Mouse (Mus musculus) G1E (cell line): ENCODE measurements around the gene Hoxd10. TPM values are rescaled to one million over a fixed set of nuclear protein-coding genes. Genes with fewer than 3 reads are reported as not detected.

Experiments
- ATAC-seq: 2 replicates; pipeline ENCODE4 v1.8.0; 2016; ENCODE audit warnings: mild to moderate bottlenecking; ENCODE audit not compliant: insufficient number of reproducible peaks, poor library complexity, low FRiP score, severe bottlenecking; ENCODE audit errors: extremely low read depth
- DNase-seq: peaks from one replicate; pipeline ENCODE4 v3.0.0; 2012; ENCODE audit warnings: low spot score
- H3K27me3 ChIP-seq: 2 replicates; pipeline ENCODE4 v1.6.1; 2012; ENCODE audit warnings: mild to moderate bottlenecking, low read length, inconsistent platforms; ENCODE audit not compliant: insufficient read depth
- H3K36me3 ChIP-seq: replicated peaks from 2 replicates; pipeline ENCODE3; 2012; ENCODE audit warnings: mild to moderate bottlenecking, inconsistent platforms
- H3K4me1 ChIP-seq: 2 replicates; pipeline ENCODE4 v1.6.1; 2012; ENCODE audit warnings: low read depth, low read length, inconsistent platforms, mixed read lengths; ENCODE audit not compliant: insufficient read depth
- H3K4me3 ChIP-seq: 2 replicates; pipeline ENCODE4 v1.5.1; 2012; ENCODE audit warnings: low read depth, mild to moderate bottlenecking, inconsistent platforms, low read length, moderate library complexity, mixed read lengths
- H3K9me3 ChIP-seq: replicated peaks from 2 replicates; pipeline ENCODE4 v1.6.1; 2012; ENCODE audit warnings: inconsistent platforms
- CTCF ChIP-seq: IDR thresholded peaks from 2 replicates; pipeline ENCODE4 v1.5.1; 2012; ENCODE audit warnings: low read depth, low read length, inconsistent platforms, mixed read lengths
- GATA1 ChIP-seq: IDR thresholded peaks from 2 replicates; pipeline ENCODE4 v1.6.1; 2012; ENCODE audit warnings: borderline replicate concordance, low read length, inconsistent platforms, mixed read lengths
- GATA2 ChIP-seq: IDR thresholded peaks from 2 replicates; pipeline ENCODE4 v1.6.1; 2012; ENCODE audit warnings: low read depth, low read length, inconsistent platforms, borderline replicate concordance
- POLR2AphosphoS5 ChIP-seq: IDR thresholded peaks from 2 replicates; pipeline ENCODE4 v1.6.1; 2012; ENCODE audit warnings: low read depth, low read length, inconsistent platforms; ENCODE audit not compliant: insufficient replicate concordance
- TAL1 ChIP-seq: conservative IDR thresholded peaks from 2 replicates; pipeline ENCODE4 v1.6.1; 2012; ENCODE audit warnings: low read depth, low read length, inconsistent platforms, mixed read lengths
- polyA plus RNA-seq: library from polyadenylated mRNA; stranded (reverse); fragments of >175 nt; gene quantifications from 2 replicates; pipeline ENCODE4 v1.2.3, GENCODE M21; 2012
- total RNA-seq, 2 experiments: library from RNA; stranded (forward) in 1 of 2; stranded (reverse) in 1 of 2; fragments of 200-1000 nt in 1 of 2; fragments of >200 nt in 1 of 2; fragmentation: Nextera tagmentation in 1 of 2; gene quantifications; 2 replicates each; pipeline ENCODE4 v1.2.3; 2014 to 2017

Gene Hoxd10
- total and polyA plus RNA-seq, 3 experiments: 0.22 TPM; not detected in 2

DNA sequence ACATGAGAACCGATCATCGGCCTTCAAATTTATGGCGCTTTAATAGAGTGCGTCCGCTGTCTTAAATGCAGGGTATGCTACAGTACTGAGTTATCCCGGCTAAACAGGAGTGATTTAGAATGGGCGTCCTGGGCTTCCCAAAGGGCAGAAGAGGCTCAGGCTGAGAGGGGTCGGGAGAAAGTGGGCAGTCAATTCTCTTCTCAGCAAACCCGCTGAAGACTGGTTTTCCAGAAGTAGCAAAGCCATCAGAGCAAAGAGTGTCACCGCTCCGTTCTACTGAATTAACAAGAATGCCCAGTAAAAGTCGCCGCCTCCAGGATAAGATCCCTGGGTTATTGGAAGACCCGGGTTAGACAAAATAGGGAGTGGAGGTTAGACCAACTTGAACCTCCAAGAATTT, 48.1 kb downstream of the Hoxd10 start:
- Histone ChIP-seq H3K36me3 (no peaks in the 10 kb centered on the region), H3K9me3 (no peaks in the 10 kb centered on the region), H3K4me3 (no peak overlapping the region), H3K4me1 (peaks cover 2% of the 10 kb centered on the region; the same call in 1 of the 2 replicates), H3K27me3 (peaks cover 70% of the 10 kb centered on the region)
- DNase-seq (no peak), ATAC-seq (no peak)
- no peak for TF ChIP-seq GATA1
- no peak for TF ChIP-seq TAL1
- TF ChIP-seq CTCF: no peak
- no peak for TF ChIP-seq POLR2AphosphoS5
- TF ChIP-seq GATA2: no peak

DNA sequence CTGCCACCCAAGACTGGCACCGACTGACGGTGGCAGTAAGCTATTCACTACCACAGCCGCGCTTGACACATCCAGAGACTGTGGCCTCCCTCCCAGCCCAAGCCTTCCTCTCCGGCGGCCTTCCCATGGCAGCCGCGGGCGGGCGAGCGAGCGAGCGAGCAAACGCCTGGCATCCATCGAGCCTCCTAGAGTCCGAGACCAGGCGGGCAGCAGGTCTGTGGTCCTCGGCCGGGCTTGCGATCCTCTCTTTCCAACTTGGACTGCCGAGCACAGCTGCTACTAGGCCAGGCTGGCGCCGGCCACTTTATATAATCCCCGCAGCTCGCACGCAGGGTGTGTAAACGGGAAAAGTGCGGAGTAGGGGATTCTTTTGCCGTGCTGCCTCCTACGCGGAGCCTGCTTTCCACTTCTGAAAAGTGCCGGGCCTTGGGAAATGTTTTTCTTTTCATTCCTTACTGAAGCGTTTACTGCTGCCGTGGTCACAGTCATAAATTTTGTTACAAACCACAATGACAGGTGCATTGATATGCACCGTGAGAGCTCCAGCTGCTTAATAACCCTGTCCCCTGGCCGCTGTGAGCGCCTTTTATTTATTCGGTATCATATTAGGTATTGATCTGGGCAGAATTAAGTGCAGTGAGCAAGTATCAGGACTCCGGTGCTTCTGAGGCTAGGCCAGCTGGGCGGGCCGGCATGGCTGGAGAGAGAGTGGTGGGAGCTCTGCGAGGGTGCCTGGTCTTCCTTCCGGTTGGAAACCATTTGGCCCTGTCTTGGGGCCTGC, 48.8 kb downstream of the Hoxd10 start:
- ATAC-seq (no peak), DNase-seq (no peak)
- TF ChIP-seq TAL1: no peak
- TF ChIP-seq POLR2AphosphoS5: no peak
- TF ChIP-seq CTCF: no peak
- TF ChIP-seq GATA1: no peak
- no peak for TF ChIP-seq GATA2
- Histone ChIP-seq H3K4me1 (peaks cover 2% of the 10 kb centered on the region; the same call in 1 of the 2 replicates), H3K4me3 (no peak overlapping the region), H3K27me3 (peaks cover 66% of the 10 kb centered on the region), H3K36me3 (no peaks in the 10 kb centered on the region), H3K9me3 (no peaks in the 10 kb centered on the region)

DNA sequence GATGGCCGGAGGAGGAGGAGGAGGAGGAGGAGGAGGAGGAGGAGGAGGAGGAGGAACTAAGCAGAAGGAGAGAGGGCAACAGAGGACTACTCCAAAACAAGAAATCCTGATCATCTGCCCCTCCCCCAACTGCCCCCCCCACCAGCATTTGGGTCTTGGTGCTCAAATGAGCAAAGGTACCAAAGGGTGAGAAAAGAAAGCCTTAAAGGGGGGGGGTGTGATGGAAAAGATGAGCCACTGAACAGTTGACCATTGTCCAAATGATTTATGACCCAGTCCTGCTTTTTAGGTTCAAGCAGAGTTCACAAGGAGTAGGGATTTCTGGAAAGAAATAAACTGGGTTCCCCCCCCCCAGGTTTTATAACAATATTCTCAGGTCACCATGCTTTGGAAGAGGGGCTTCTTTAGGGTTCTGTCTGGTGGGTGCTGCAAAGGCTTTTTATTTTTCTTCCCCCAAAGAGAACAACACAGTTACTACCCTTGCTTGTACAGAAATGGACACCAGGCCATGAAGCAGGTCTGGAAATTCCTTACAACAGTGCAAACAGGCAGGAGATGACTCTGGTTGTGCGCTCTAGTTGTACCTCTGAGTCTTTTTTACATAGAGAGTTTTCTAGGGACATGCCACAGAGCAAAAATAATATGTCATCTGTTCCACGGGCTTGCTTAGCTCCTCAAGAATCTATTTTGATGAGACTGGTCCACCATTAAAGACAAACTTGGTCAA, 49.7 kb downstream of the Hoxd10 start:
- ATAC-seq: no peak
- H3K9me3 ChIP-seq: peaks cover 3% of the 10 kb centered on the region; the same call in 1 of the 2 replicates
- H3K27me3 ChIP-seq: peaks cover 66% of the 10 kb centered on the region
- no peak for TF ChIP-seq CTCF
- TF ChIP-seq TAL1: no peak
- TF ChIP-seq GATA1: no peak
- TF ChIP-seq POLR2AphosphoS5: no peak
- DNase-seq: no peak
- peaks cover 2% of the 10 kb centered on the region; the same call in 1 of the 2 replicates for H3K4me1 ChIP-seq
- no peaks in the 10 kb centered on the region for H3K36me3 ChIP-seq
- no peak overlapping the region for H3K4me3 ChIP-seq

DNA sequence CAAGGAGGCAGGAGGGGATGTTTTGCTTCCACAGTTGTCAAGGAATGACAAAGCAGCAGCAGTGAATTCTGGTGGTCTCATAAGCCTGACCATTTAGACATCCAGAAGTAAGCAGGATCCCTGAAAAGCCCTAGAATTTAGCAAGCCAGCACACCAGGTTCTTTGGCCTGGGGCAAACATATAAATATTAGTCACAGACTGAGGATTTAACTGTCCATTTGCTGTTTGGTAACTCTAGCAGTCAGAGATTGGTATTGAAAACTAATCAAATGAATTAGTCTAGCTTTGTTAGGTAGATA, 50.2 kb downstream of the Hoxd10 start:
- ATAC-seq: no peak
- peaks cover 8% of the 10 kb centered on the region; the same call in 1 of the 2 replicates for H3K9me3 ChIP-seq

More for the DNA sequence above, 50.2 kb downstream of the Hoxd10 start:
- Histone ChIP-seq H3K27me3 (peaks cover 66% of the 10 kb centered on the region), H3K36me3 (no peaks in the 10 kb centered on the region), H3K4me1 (0 out of 2 replicates have a peak, but pooled peaks cover 2% of the 10 kb centered on the region), H3K4me3 (no peak overlapping the region)
- no peak for DNase-seq
- no peak for TF ChIP-seq CTCF
- TF ChIP-seq GATA1: no peak
- no peak for TF ChIP-seq TAL1

Other genes with a start within 250 kb of the Hoxd10 start
- 49.3 and 96.8 TPM in 2 replicates for gene Lnpk, start 112.5 kb upstream of the Hoxd10 start, total RNA-seq (2014; fragmentation: Nextera tagmentation)
- gene Lnpk, start 112.5 kb upstream of the Hoxd10 start, total RNA-seq (2017): 44.5 and 49.1 TPM in 2 replicates
- 8.5 and 15.2 TPM in 2 replicates for gene Lnpk, start 112.5 kb upstream of the Hoxd10 start, polyA plus RNA-seq
- gene Evx2, start 32.4 kb upstream of the Hoxd10 start, total RNA-seq (2014; fragmentation: Nextera tagmentation): not detected in 2 replicates
- gene Evx2, start 32.4 kb upstream of the Hoxd10 start, total RNA-seq (2017): 0.05 TPM in 1 of 2 replicates, not detected in the other
- not detected in 2 replicates for gene Evx2, start 32.4 kb upstream of the Hoxd10 start, polyA plus RNA-seq
- gene Hoxd13, start 23.6 kb upstream of the Hoxd10 start, total RNA-seq (2014; fragmentation: Nextera tagmentation): not detected in 2 replicates
- 0.05 and 0.17 TPM in 2 replicates for gene Hoxd13, start 23.6 kb upstream of the Hoxd10 start, total RNA-seq (2017)
- gene Hoxd13, start 23.6 kb upstream of the Hoxd10 start, polyA plus RNA-seq: not detected in 2 replicates
- not detected in 2 replicates for gene Hoxd12, start 16.9 kb upstream of the Hoxd10 start, total RNA-seq (2014; fragmentation: Nextera tagmentation)
- not detected in 2 replicates for gene Hoxd12, start 16.9 kb upstream of the Hoxd10 start, total RNA-seq (2017)
- not detected in 2 replicates for gene Hoxd12, start 16.9 kb upstream of the Hoxd10 start, polyA plus RNA-seq
- gene Hoxd11, start 12.4 kb upstream of the Hoxd10 start, total RNA-seq (2014; fragmentation: Nextera tagmentation): not detected in 2 replicates
- 0.05 and 0.06 TPM in 2 replicates for gene Hoxd11, start 12.4 kb upstream of the Hoxd10 start, total RNA-seq (2017)
- not detected in 2 replicates for gene Hoxd11, start 12.4 kb upstream of the Hoxd10 start, polyA plus RNA-seq
- not detected in 2 replicates for gene Hoxd9, start 5.8 kb downstream of the Hoxd10 start, total RNA-seq (2014; fragmentation: Nextera tagmentation)
- gene Hoxd9, start 5.8 kb downstream of the Hoxd10 start, total RNA-seq (2017): not detected in 2 replicates
- gene Hoxd9, start 5.8 kb downstream of the Hoxd10 start, polyA plus RNA-seq: not detected in 2 replicates
- not detected in 2 replicates for gene Hoxd8, start 12.7 kb downstream of the Hoxd10 start, total RNA-seq (2014; fragmentation: Nextera tagmentation)
- gene Hoxd8, start 12.7 kb downstream of the Hoxd10 start, total RNA-seq (2017): not detected in 2 replicates
- not detected in 2 replicates for gene Hoxd8, start 12.7 kb downstream of the Hoxd10 start, polyA plus RNA-seq
- gene Hoxd3, start 20.0 kb downstream of the Hoxd10 start, total RNA-seq (2014; fragmentation: Nextera tagmentation): 0.29 and 0.75 TPM in 2 replicates
- 0.22 TPM in 1 of 2 replicates, not detected in the other for gene Hoxd3, start 20.0 kb downstream of the Hoxd10 start, total RNA-seq (2017)
- 0.17 TPM in 1 of 2 replicates, not detected in the other for gene Hoxd3, start 20.0 kb downstream of the Hoxd10 start, polyA plus RNA-seq
- gene Hoxd4, start 20.0 kb downstream of the Hoxd10 start, total RNA-seq (2014; fragmentation: Nextera tagmentation): 4.7 and 8.7 TPM in 2 replicates
- gene Hoxd4, start 20.0 kb downstream of the Hoxd10 start, total RNA-seq (2017): 2.6 and 4.4 TPM in 2 replicates
- 10.8 and 14.3 TPM in 2 replicates for gene Hoxd4, start 20.0 kb downstream of the Hoxd10 start, polyA plus RNA-seq
- gene Gm28230, start 34.8 kb downstream of the Hoxd10 start, total RNA-seq (2014; fragmentation: Nextera tagmentation): 1.2 TPM in 1 of 2 replicates, not detected in the other
- gene Gm28230, start 34.8 kb downstream of the Hoxd10 start, total RNA-seq (2017): 0.23 and 0.33 TPM in 2 replicates
- gene Gm28230, start 34.8 kb downstream of the Hoxd10 start, polyA plus RNA-seq: 0.52 and 0.55 TPM in 2 replicates
- gene Hoxd1, start 71.1 kb downstream of the Hoxd10 start, total RNA-seq (2014; fragmentation: Nextera tagmentation): not detected in 2 replicates
- 0.05 and 0.06 TPM in 2 replicates for gene Hoxd1, start 71.1 kb downstream of the Hoxd10 start, total RNA-seq (2017)
- gene Hoxd1, start 71.1 kb downstream of the Hoxd10 start, polyA plus RNA-seq: not detected in 2 replicates
- 96.4 and 101 TPM in 2 replicates for gene Mtx2, start 133.9 kb downstream of the Hoxd10 start, total RNA-seq (2014; fragmentation: Nextera tagmentation)
- gene Mtx2, start 133.9 kb downstream of the Hoxd10 start, total RNA-seq (2017): 93.3 and 129 TPM in 2 replicates
- gene Mtx2, start 133.9 kb downstream of the Hoxd10 start, polyA plus RNA-seq: 69.9 and 95.4 TPM in 2 replicates